Comparison of ENCODE assay signal across 8 mouse cellular contexts in genomic region chr17:65768486-65768885, GRCm38 (mm10). TPM values are rescaled to one million over a fixed set of nuclear protein-coding genes. Genes with fewer than 3 reads are reported as not detected.
DNase-seq lines count a peak whose midpoint lies in the region; ATAC-seq and TF ChIP-seq lines count a peak whose summit lies in the region.

No protein-coding gene starts in this region.

- H3K27ac ChIP-seq in olfactory bulb, adult 2 months (ENCODE audit: insufficient read depth, low read depth, low read length): peak overlapping the region; percentile 77

- no peak for ATAC-seq in monocyte, adult 5-6 weeks (replicated peaks; ENCODE audit: insufficient number of reproducible peaks, low FRiP score, low TSS enrichment, poor library complexity, severe bottlenecking)

- no peak for TF ChIP-seq POLR2A in lung, adult 2 months (IDR thresholded peaks at IDR 0.05; ENCODE audit: borderline replicate concordance, extremely low read depth, low read depth, low read length)
- no peak for TF ChIP-seq POLR2A in olfactory bulb, adult 2 months (IDR thresholded peaks at IDR 0.05; ENCODE audit: insufficient read depth, low read depth, low read length)

- WGBS in lung, adult 2 months: 19% methylated on average over 5 of the region's 5 CpGs
- 7% methylated on average over 5 of the region's 5 CpGs for WGBS in olfactory bulb, adult 2 months

- H3K4me3 ChIP-seq in lung, adult 2 months (replicated peaks; ENCODE audit: extremely low read depth, low read depth, low read length): no peak overlapping the region
- H3K4me3 ChIP-seq in olfactory bulb, adult 2 months (ENCODE audit: insufficient read depth, low read depth, low read length): no peak overlapping the region

- DNase-seq in embryo, embryonic 10 days (ENCODE audit: low spot score): peak; percentile 10
- DNase-seq in embryo, embryonic 11 days: no peak
- DNase-seq in lung, adult 18-20 months: peak; percentile 31 to 32
- DNase-seq in lung, adult 2 months: no peak
- peak; percentile 59 to 89 for DNase-seq in left cerebral cortex, postnatal 14 days (ENCODE audit: low spot score in 2 of 2)
- no peak for DNase-seq in retina, embryonic 14.5 days (ENCODE audit: low spot score)

- intact Hi-C loops in left cerebral cortex, postnatal 14 days (cut with DNase I): no loop called here

- H3K4me1 ChIP-seq in lung, adult 2 months (ENCODE audit: control insufficient read depth, insufficient read depth, low read length): peaks cover 14% of the 10 kb centered on the region
- peaks cover 30% of the 10 kb centered on the region for H3K4me1 ChIP-seq in olfactory bulb, adult 2 months (ENCODE audit: control insufficient read depth, insufficient read depth, low read length)

- TF ChIP-seq CTCF in lung, adult 2 months (IDR thresholded peaks at IDR 0.05; ENCODE audit: insufficient read depth, low read length): no peak
- no peak for TF ChIP-seq CTCF in olfactory bulb, adult 2 months (IDR thresholded peaks at IDR 0.05; ENCODE audit: insufficient read depth, low read depth, low read length)

RNA-seq across cellular contexts. Expression of gene Rab31, which starts 4.1 kb away (rescaled TPM):
- 33.2 and 48.9 TPM in 2 replicates for polyA plus RNA-seq in lung, adult 2 months (2012; rRNA removed)
- 10 to 100 TPM; 76.0 to 87.4 TPM for total RNA-seq in left cerebral cortex, postnatal 14 days (2021)
- not detected in 2 replicates for polyA plus RNA-seq in olfactory bulb, adult 2 months (2012; ENCODE audit: insufficient read depth, insufficient read length, low replicate concordance, missing spikeins)
- 51.0 to 80.4 TPM (median 75.8 TPM) in 3 replicates for total RNA-seq in monocyte, adult 5-6 weeks (2017)

RNA-seq across cellular contexts. Expression of gene Ppp4r1, which starts 13.9 kb away (rescaled TPM):
- 34.7 and 45.5 TPM in 2 replicates for polyA plus RNA-seq in lung, adult 2 months (2012; rRNA removed)
- total RNA-seq in left cerebral cortex, postnatal 14 days (2021): 10 to 100 TPM; 45.8 to 58.0 TPM
- not detected in 2 replicates for polyA plus RNA-seq in olfactory bulb, adult 2 months (2012; ENCODE audit: insufficient read depth, insufficient read length, low replicate concordance, missing spikeins)
- 81.9 to 108 TPM (median 105 TPM) in 3 replicates for total RNA-seq in monocyte, adult 5-6 weeks (2017)

Comparison
In these comparisons a context has a peak if more than half of its experiments do, and no peak if none do; other contexts are left out.
1. DNase-seq: peak in embryo, embryonic 10 days (single experiment), lung, adult 18-20 months (2 of 2) and left cerebral cortex, postnatal 14 days (2 of 2); none in embryo, embryonic 11 days (single experiment), lung, adult 2 months (single experiment) and retina, embryonic 14.5 days (single experiment).